Mouse (Mus musculus) CH12.LX (cell line): ENCODE measurements at regions not wholly inside any gene's neighbourhood (a gene's known extent, or its start where the extent isn't known, plus 50 kb on each side); places are given as distances from the start of the nearest gene placed in this dataset.

Experiments
- DNase-seq: peaks from one replicate; pipeline ENCODE4 v3.0.0-alpha.2; 2013; ENCODE audit errors: extremely low read depth
- H3K27ac ChIP-seq: 2 replicates; pipeline ENCODE4 v1.5.1; 2012; ENCODE audit warnings: low read depth, mild to moderate bottlenecking, control low read depth, moderate library complexity; ENCODE audit not compliant: insufficient read depth
- H3K27me3 ChIP-seq: replicated peaks from 2 replicates; pipeline ENCODE3; 2012; ENCODE audit warnings: inconsistent platforms
- H3K36me3 ChIP-seq, 2 experiments: replicated peaks in 1 of 2; 2 replicates each; pipeline versions ENCODE3 to v1.6.1; 2012; ENCODE audit warnings: inconsistent platforms in 1 of 2, low read length in 1 of 2, mild to moderate bottlenecking in 1 of 2, mixed read lengths in 1 of 2, moderate library complexity in 1 of 2; ENCODE audit not compliant: control insufficient read depth in 1 of 2, insufficient read depth in 1 of 2
- H3K4me1 ChIP-seq, 2 experiments: 2 replicates each; pipeline ENCODE4 v1.6.1; 2012; ENCODE audit warnings: inconsistent platforms in 1 of 2, moderate library complexity in 1 of 2; ENCODE audit not compliant: insufficient read depth in 2 of 2, control insufficient read depth in 1 of 2
- H3K4me2 ChIP-seq: 2 replicates; pipeline ENCODE4 v1.6.1; 2012; ENCODE audit warnings: low read depth, mild to moderate bottlenecking, control low read depth; ENCODE audit not compliant: poor library complexity, insufficient read depth, severe bottlenecking
- H3K4me3 ChIP-seq, 3 experiments: fragments of 150-350 bp in 1 of 3; sonication (generic) in 1 of 3; replicated peaks in 1 of 3; 2 replicates each; pipeline versions ENCODE3 to v1.5.1; 2011 to 2012; ENCODE audit warnings: low read depth in 2 of 3, low read length in 2 of 3, mild to moderate bottlenecking in 2 of 3, moderate library complexity in 2 of 3, control low read depth in 1 of 3, improper control_type of control experiment in 1 of 3, inconsistent platforms in 1 of 3, mixed read lengths in 1 of 3; ENCODE audit not compliant: poor library complexity in 1 of 3
- H3K79me2 ChIP-seq: replicated peaks from 2 replicates; pipeline ENCODE4 v1.6.1; 2012; ENCODE audit warnings: mild to moderate bottlenecking, moderate library complexity; ENCODE audit not compliant: control insufficient read depth, poor library complexity, insufficient read depth, severe bottlenecking; ENCODE audit errors: extremely low read depth
- H3K9ac ChIP-seq: 2 replicates; pipeline ENCODE4 v1.6.1; 2012; ENCODE audit warnings: low read depth, mild to moderate bottlenecking, control low read depth, moderate library complexity; ENCODE audit not compliant: insufficient read depth
- H3K9me3 ChIP-seq: replicated peaks from 2 replicates; pipeline ENCODE3; 2012; ENCODE audit warnings: low read length, inconsistent platforms, mixed read lengths
- BHLHE40 ChIP-seq: IDR thresholded peaks from 2 replicates; pipeline ENCODE4 v1.6.1; 2011; ENCODE audit warnings: mild to moderate bottlenecking, low read depth, low read length, improper control_type of control experiment
- CHD1 ChIP-seq: IDR thresholded peaks from 2 replicates; pipeline ENCODE4 v1.6.1; 2012; ENCODE audit warnings: low read depth, low read length, improper control_type of control experiment, inconsistent platforms
- CHD2 ChIP-seq: IDR thresholded peaks from 2 replicates; pipeline ENCODE4 v1.6.1; 2011; ENCODE audit warnings: low read length, improper control_type of control experiment
- CTCF ChIP-seq, 2 experiments: IDR thresholded peaks in 1 of 2; conservative IDR thresholded peaks in 1 of 2; 2 replicates each; pipeline ENCODE4 v1.5.1; 2011 to 2012; ENCODE audit warnings: low read depth in 2 of 2, low read length in 2 of 2, improper control_type of control experiment in 1 of 2, inconsistent platforms in 1 of 2, mild to moderate bottlenecking in 1 of 2, moderate library complexity in 1 of 2
- E2F4 ChIP-seq: IDR thresholded peaks from 2 replicates; pipeline ENCODE4 v1.6.1; 2011; ENCODE audit warnings: low read depth, low read length, improper control_type of control experiment; ENCODE audit not compliant: insufficient replicate concordance
- EP300 ChIP-seq: IDR thresholded peaks from 2 replicates; pipeline ENCODE4 v1.6.1; 2011; ENCODE audit warnings: low read length, improper control_type of control experiment
- GABPA ChIP-seq: IDR thresholded peaks from 2 replicates; pipeline ENCODE4 v1.6.1; 2012; ENCODE audit warnings: low read depth, low read length, improper control_type of control experiment, inconsistent platforms; ENCODE audit not compliant: insufficient replicate concordance
- HCFC1 ChIP-seq: IDR thresholded peaks from 2 replicates; pipeline ENCODE4 v1.6.1; 2012; ENCODE audit warnings: low read depth, mild to moderate bottlenecking, inconsistent platforms, low read length, improper control_type of control experiment
- IRF4 ChIP-seq: IDR thresholded peaks from 2 replicates; pipeline ENCODE4 v1.6.1; 2014; ENCODE audit warnings: low read depth, mild to moderate bottlenecking, inconsistent platforms, low read length, improper control_type of control experiment
- JUND ChIP-seq: conservative IDR thresholded peaks from 2 replicates; pipeline ENCODE4 v1.6.1; 2011; ENCODE audit warnings: low read depth, low read length, improper control_type of control experiment
- MAFK ChIP-seq: IDR thresholded peaks from 2 replicates; pipeline ENCODE4 v1.6.1; 2011; ENCODE audit warnings: low read length, improper control_type of control experiment; ENCODE audit not compliant: insufficient replicate concordance
- MXI1 ChIP-seq: IDR thresholded peaks from 2 replicates; pipeline ENCODE4 v1.6.1; 2011; ENCODE audit warnings: mild to moderate bottlenecking, low read depth, low read length, improper control_type of control experiment
- MYC ChIP-seq: IDR thresholded peaks from 2 replicates; pipeline ENCODE4 v1.6.1; 2011; ENCODE audit warnings: low read depth, mild to moderate bottlenecking, improper control_type of control experiment, low read length
- NELFE ChIP-seq: IDR thresholded peaks from 2 replicates; pipeline ENCODE4 v1.6.1; 2011; ENCODE audit warnings: low read depth, low read length, improper control_type of control experiment
- NRF1 ChIP-seq: IDR thresholded peaks from 2 replicates; pipeline ENCODE4 v1.6.1; 2014; ENCODE audit warnings: low read depth, mild to moderate bottlenecking, inconsistent platforms, low read length, improper control_type of control experiment, moderate library complexity
- PAX5 ChIP-seq: IDR thresholded peaks from 2 replicates; pipeline ENCODE4 v1.6.1; 2012; ENCODE audit warnings: low read length, inconsistent platforms, mixed read lengths
- POLR2A ChIP-seq: IDR thresholded peaks from 2 replicates; pipeline ENCODE4 v1.6.1; 2011; ENCODE audit warnings: low read depth, mild to moderate bottlenecking, improper control_type of control experiment, low read length
- RAD21 ChIP-seq: IDR thresholded peaks from 2 replicates; pipeline ENCODE4 v1.6.1; 2011; ENCODE audit warnings: low read depth, mild to moderate bottlenecking, low read length, improper control_type of control experiment, moderate library complexity
- RCOR1 ChIP-seq: conservative IDR thresholded peaks from 2 replicates; pipeline ENCODE4 v1.6.1; 2012; ENCODE audit warnings: low read depth, mild to moderate bottlenecking, inconsistent platforms, low read length, improper control_type of control experiment
- SMC3 ChIP-seq: IDR thresholded peaks from 2 replicates; pipeline ENCODE4 v1.6.1; 2011; ENCODE audit warnings: low read depth, low read length, improper control_type of control experiment
- TBP ChIP-seq: conservative IDR thresholded peaks from 2 replicates; pipeline ENCODE4 v1.6.1; 2011; ENCODE audit warnings: low read depth, low read length, improper control_type of control experiment
- USF1 ChIP-seq: IDR thresholded peaks from 2 replicates; pipeline ENCODE4 v1.6.1; 2014; ENCODE audit warnings: low read depth, mild to moderate bottlenecking, inconsistent platforms, low read length, improper control_type of control experiment
- USF2 ChIP-seq: conservative IDR thresholded peaks from 2 replicates; pipeline ENCODE4 v1.6.1; 2011; ENCODE audit warnings: low read depth, low read length, improper control_type of control experiment
- ZNF384 ChIP-seq: IDR thresholded peaks from 2 replicates; pipeline ENCODE4 v1.6.1; 2012; ENCODE audit warnings: low read depth, low read length, improper control_type of control experiment, inconsistent platforms
- dilution Hi-C: fragments of 300-500 bp; cut with MboI; formaldehyde crosslinking; loops from 2 replicates; pipeline ENCODE4 v1.14.3; 2020; ENCODE audit warnings: low sequenced_read_pairs; ENCODE audit not compliant: extremely low pct_unique_long_range_greater_than_20kb, extremely low pct_ligation_motif_present
- in situ Hi-C: fragments of 300-500 bp; cut with MboI; formaldehyde crosslinking; loops from 3 replicates; pipeline ENCODE4 v1.14.3; 2019; ENCODE audit warnings: low sequenced_read_pairs, low pct_ligation_motif_present, low pct_unique_long_range_greater_than_20kb, mixed read lengths

GRCm38 (mm10) chr6:31213161-31213560, 185.4 kb upstream of the Mkln1 start:
- Histone ChIP-seq H3K9ac (no peak overlapping the region), H3K79me2 (peaks cover 37% of the 10 kb centered on the region), H3K36me3 (peaks cover 11 to 73% of the 10 kb centered on the region in 2 experiments), H3K27ac (no peak overlapping the region), H3K9me3 (no peaks in the 10 kb centered on the region), H3K4me3 (no peak overlapping the region), H3K4me1 (peaks cover 6 to 55% of the 10 kb centered on the region in 2 experiments), H3K27me3 (no peaks in the 10 kb centered on the region), H3K4me2 (no peak overlapping the region)
- DNase-seq = no peak
- TF ChIP-seq MXI1 = no peak
- no peak for TF ChIP-seq NELFE
- TF ChIP-seq MYC = no peak
- no peak for TF ChIP-seq E2F4
- no peak for TF ChIP-seq JUND
- TF ChIP-seq ZNF384 = no peak
- TF ChIP-seq CTCF (conservative IDR thresholded peaks at IDR 0.05 in 1 of 2, IDR thresholded peaks at IDR 0.05 in 1 of 2; ENCODE audit: low read depth in 2 of 2, low read length in 2 of 2) = no peak
- TF ChIP-seq USF1 = no peak
- TF ChIP-seq POLR2A = no peak
- no peak for TF ChIP-seq TBP
- TF ChIP-seq HCFC1 = no peak
- no peak for TF ChIP-seq CHD1
- no peak for TF ChIP-seq MAFK
- no peak for TF ChIP-seq USF2
- TF ChIP-seq PAX5 = no peak
- no peak for TF ChIP-seq EP300
- no peak for TF ChIP-seq RAD21
- TF ChIP-seq RCOR1 = no peak
- TF ChIP-seq NRF1 = no peak
- dilution Hi-C loops = no loop called here
- in situ Hi-C loops = loop anchor here (25.0 kb wide), 1 partner anchor 174 kb away; the partner anchor contains the start of gene Mkln1

- Histone ChIP-seq H3K9me3 (no peaks in the 10 kb centered on the region), H3K4me1 (peaks cover 0 to 38% of the 10 kb centered on the region in 2 experiments; a peak in 2 of 4 replicates), H3K36me3 (peaks cover 0 to 51% of the 10 kb centered on the region in 2 experiments), H3K27me3 (no peaks in the 10 kb centered on the region), H3K4me2 (peak overlapping the region; percentile 89), H3K79me2 (peaks cover 40% of the 10 kb centered on the region), H3K4me3 (peak overlapping the region in 1 of 3 experiments; percentile 83), H3K9ac (0 out of 2 replicates have a peak overlapping the region, but pooled peaks have one; percentile 95), H3K27ac (no peak overlapping the region)
- in situ Hi-C loops = loop anchor here (25.0 kb wide), 1 partner anchor 172 kb away; the partner anchor contains the start of gene Mkln1
- TF ChIP-seq CHD1 = no peak
- no peak for TF ChIP-seq USF2
- no peak for TF ChIP-seq IRF4
- no peak for TF ChIP-seq E2F4
- no peak for TF ChIP-seq RCOR1
- TF ChIP-seq CTCF (conservative IDR thresholded peaks at IDR 0.05 in 1 of 2, IDR thresholded peaks at IDR 0.05 in 1 of 2; ENCODE audit: low read depth in 2 of 2, low read length in 2 of 2) = no peak
- TF ChIP-seq BHLHE40 = no peak
- TF ChIP-seq JUND = no peak
- no peak for TF ChIP-seq POLR2A
- TF ChIP-seq CHD2 = no peak
- TF ChIP-seq SMC3 = no peak
- no peak for TF ChIP-seq GABPA
- no peak for TF ChIP-seq ZNF384
- dilution Hi-C loops = no loop called here
- no peak for DNase-seq
These were observed 182.9 kb upstream of the Mkln1 start for GRCm38 (mm10) chr6:31215661-31216060.
